Mouse (Mus musculus): ENCODE data around the gene Rtn1.

DNA sequence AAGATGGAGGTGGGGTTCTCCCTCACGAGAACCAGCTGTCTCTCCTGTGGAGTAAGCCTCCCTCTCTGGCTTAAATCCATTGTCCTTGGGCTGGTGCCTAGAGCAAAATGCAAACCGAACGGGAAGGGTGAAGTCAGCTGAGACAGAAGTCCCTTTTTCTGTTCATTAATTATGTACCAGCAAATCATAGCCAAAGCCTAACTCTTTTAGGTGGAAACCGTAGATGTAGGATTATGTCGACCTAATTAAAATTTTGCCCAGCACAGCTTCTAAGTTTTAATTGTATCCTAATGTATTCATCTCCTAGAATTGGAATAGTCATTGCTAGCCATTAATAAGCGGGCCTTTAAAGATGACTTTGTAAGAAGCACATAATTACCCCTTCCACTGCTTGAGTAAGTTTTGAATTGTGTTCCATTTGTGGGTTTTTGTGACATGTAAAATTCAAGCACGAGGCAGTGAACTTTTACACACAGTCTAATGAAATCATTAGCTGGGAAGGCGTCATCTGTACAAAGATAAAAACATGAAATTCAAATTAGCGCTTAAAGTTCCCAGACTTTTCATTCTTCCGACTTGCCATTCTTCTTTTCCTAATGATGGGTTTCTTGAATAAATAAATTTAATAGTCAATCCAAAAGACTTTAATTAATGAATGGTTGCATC lies 29.0 kb upstream of the Rtn1 start:
- no peak for TF ChIP-seq CTCF (IDR thresholded peaks at IDR 0.05; ENCODE audit: extremely low read depth, insufficient read length, insufficient replicate concordance, low read depth, low read length)
- no peak for TF ChIP-seq POLR2A (IDR thresholded peaks at IDR 0.05; ENCODE audit: low read depth, low read length)

Measured in small intestine, adult 2 months (tissue).